Mouse (Mus musculus) neural tube, embryonic 11.5 days (tissue): ENCODE measurements around the gene Als2. TPM values are rescaled to one million over a fixed set of nuclear protein-coding genes. Genes with fewer than 3 reads are reported as not detected.

Experiments
- ATAC-seq: fragments of 200-750 bp; cut with Nextera tagmentation; 2 replicates; pipeline ENCODE4 v1.8.0; 2017; ENCODE audit warnings: moderate number of reproducible peaks, mild to moderate bottlenecking, moderate TSS enrichment, moderate library complexity; ENCODE audit not compliant: insufficient read depth, low FRiP score, low TSS enrichment
- DNase-seq: peaks from one replicate; pipeline ENCODE4 v3.0.0-alpha.2; 2015; ENCODE audit warnings: low spot score
- H3K27ac ChIP-seq: fragments of 300-500 bp; sonication (generic); 2 replicates; pipeline ENCODE4 v1.5.1; 2014; ENCODE audit warnings: low read depth, mild to moderate bottlenecking, low read length
- H3K27me3 ChIP-seq: fragments of 300-500 bp; sonication (generic); 2 replicates; pipeline ENCODE4 v1.6.1; 2014; ENCODE audit warnings: mild to moderate bottlenecking, low read length, mixed read lengths; ENCODE audit not compliant: control insufficient read depth, insufficient read depth
- H3K36me3 ChIP-seq: fragments of 300-500 bp; sonication (generic); 2 replicates; pipeline ENCODE4 v1.6.1; 2014; ENCODE audit warnings: mild to moderate bottlenecking, low read length, moderate library complexity, mixed read lengths; ENCODE audit not compliant: control insufficient read depth, insufficient read depth
- H3K4me1 ChIP-seq: fragments of 300-500 bp; sonication (generic); 2 replicates; pipeline ENCODE4 v1.6.1; 2014; ENCODE audit warnings: low read length, mixed read lengths; ENCODE audit not compliant: control insufficient read depth, insufficient read depth
- H3K4me2 ChIP-seq: fragments of 300-500 bp; sonication (generic); 2 replicates; pipeline ENCODE4 v1.6.1; 2014; ENCODE audit warnings: low read depth, mild to moderate bottlenecking, moderate library complexity
- H3K4me3 ChIP-seq: fragments of 300-500 bp; sonication (generic); 2 replicates; pipeline ENCODE4 v1.5.1; 2014; ENCODE audit warnings: low read depth, low read length
- H3K9ac ChIP-seq: fragments of 300-500 bp; sonication (generic); 2 replicates; pipeline ENCODE4 v1.6.1; 2014; ENCODE audit warnings: mild to moderate bottlenecking, low read length
- H3K9me3 ChIP-seq: fragments of 300-500 bp; sonication (generic); 2 replicates; pipeline ENCODE4 v1.6.1; 2016; ENCODE audit warnings: low read length; ENCODE audit not compliant: control insufficient read depth
- WGBS: fragments of 180-500 bp; shearing (Covaris S2); extraction: QIAGEN DNeasy Blood & Tissue Kit; methylation state at CpG from one replicate; pipeline ENCODE4 v1.1.7; 2014; 5-methylcytosine and 5-hydroxymethylcytosine counted together
- polyA plus RNA-seq: library from polyadenylated mRNA; unstranded; fragments of >200 nt; fragmentation: Nextera tagmentation; extraction: Ambion mirVana; gene quantifications from 2 replicates; pipeline ENCODE4 v1.2.1, GENCODE M21; 2014

Gene Als2
- polyA plus RNA-seq, 1 experiment from 2014 or later = 19.0 TPM

GRCm38 (mm10) chr1:59158498-59158897, 78.5 kb downstream of the Als2 start:
- Histone ChIP-seq H3K9me3 (no peaks in the 10 kb centered on the region), H3K27ac (no peak overlapping the region), H3K4me1 (no peaks in the 10 kb centered on the region), H3K4me3 (no peak overlapping the region), H3K4me2 (no peak overlapping the region), H3K27me3 (no peaks in the 10 kb centered on the region), H3K36me3 (no peaks in the 10 kb centered on the region), H3K9ac (no peak overlapping the region)
- WGBS = 89% methylated on average over 7 of the region's 7 CpGs
- ATAC-seq (no peak), DNase-seq (no peak)

- H3K9me3 ChIP-seq = no peaks in the 10 kb centered on the region
- ATAC-seq = no peak
- H3K9ac ChIP-seq = no peak overlapping the region
- no peak overlapping the region for H3K4me3 ChIP-seq
- H3K36me3 ChIP-seq = no peaks in the 10 kb centered on the region
- H3K27me3 ChIP-seq = no peaks in the 10 kb centered on the region
- H3K4me2 ChIP-seq = no peak overlapping the region
- no peak for DNase-seq
- no peak overlapping the region for H3K27ac ChIP-seq
- WGBS = 92% methylated on average over 4 of the region's 4 CpGs
- no peaks in the 10 kb centered on the region for H3K4me1 ChIP-seq
These were observed 79.2 kb downstream of the Als2 start for GRCm38 (mm10) chr1:59157846-59158245.

GRCm38 (mm10) chr1:59152346-59152745, 84.7 kb downstream of the Als2 start:
- DNase-seq (no peak), ATAC-seq (no peak)
- Histone ChIP-seq H3K27ac (no peak overlapping the region), H3K9ac (no peak overlapping the region), H3K4me1 (no peaks in the 10 kb centered on the region), H3K36me3 (no peaks in the 10 kb centered on the region), H3K27me3 (no peaks in the 10 kb centered on the region), H3K9me3 (no peaks in the 10 kb centered on the region), H3K4me3 (no peak overlapping the region), H3K4me2 (no peak overlapping the region)
- WGBS = 79% methylated on average over 4 of the region's 4 CpGs

- ATAC-seq (no peak), DNase-seq (no peak)
- Histone ChIP-seq H3K4me1 (no peaks in the 10 kb centered on the region), H3K27ac (no peak overlapping the region), H3K9me3 (no peaks in the 10 kb centered on the region), H3K4me3 (no peak overlapping the region), H3K36me3 (no peaks in the 10 kb centered on the region), H3K9ac (no peak overlapping the region), H3K4me2 (no peak overlapping the region), H3K27me3 (no peaks in the 10 kb centered on the region)
- 83% methylated on average over 5 of the region's 5 CpGs for whole genome bisulfite sequencing
These were observed 86.5 kb downstream of the Als2 start for GRCm38 (mm10) chr1:59150542-59150941.

GRCm38 (mm10) chr1:59144543-59144942, 92.5 kb downstream of the Als2 start:
- Histone ChIP-seq H3K4me2 (no peak overlapping the region), H3K4me1 (no peaks in the 10 kb centered on the region), H3K36me3 (no peaks in the 10 kb centered on the region), H3K9ac (no peak overlapping the region), H3K9me3 (no peaks in the 10 kb centered on the region), H3K27me3 (no peaks in the 10 kb centered on the region), H3K4me3 (no peak overlapping the region), H3K27ac (no peak overlapping the region)
- no peak for ATAC-seq
- 72% methylated on average over 10 of the region's 10 CpGs for WGBS
- no peak for DNase-seq

- Histone ChIP-seq H3K9me3 (no peaks in the 10 kb centered on the region), H3K36me3 (no peaks in the 10 kb centered on the region), H3K27ac (no peak overlapping the region), H3K4me2 (no peak overlapping the region), H3K27me3 (no peaks in the 10 kb centered on the region), H3K4me1 (no peaks in the 10 kb centered on the region), H3K9ac (no peak overlapping the region), H3K4me3 (no peak overlapping the region)
- ATAC-seq (no peak), DNase-seq (peak; percentile 67)
These were observed 94.2 kb downstream of the Als2 start for GRCm38 (mm10) chr1:59142809-59143208.

- DNase-seq (no peak), ATAC-seq (no peak)
- H3K4me1 ChIP-seq = no peaks in the 10 kb centered on the region
- no peak overlapping the region for H3K4me3 ChIP-seq
- H3K27ac ChIP-seq = no peak overlapping the region
- no peak overlapping the region for H3K4me2 ChIP-seq
- no peaks in the 10 kb centered on the region for H3K36me3 ChIP-seq
- H3K27me3 ChIP-seq = no peaks in the 10 kb centered on the region
- H3K9ac ChIP-seq = no peak overlapping the region
- WGBS = 81% methylated on average over 5 of the region's 5 CpGs
- no peaks in the 10 kb centered on the region for H3K9me3 ChIP-seq
These were observed 102.6 kb downstream of the Als2 start for GRCm38 (mm10) chr1:59134419-59134818.

GRCm38 (mm10) chr1:59128879-59129278, 108.2 kb downstream of the Als2 start:
- H3K4me2 ChIP-seq = no peak overlapping the region
- H3K4me3 ChIP-seq = no peak overlapping the region
- whole genome bisulfite sequencing = 68% methylated on average over 7 of the region's 7 CpGs
- no peaks in the 10 kb centered on the region for H3K36me3 ChIP-seq
- DNase-seq (no peak), ATAC-seq (no peak)
- H3K4me1 ChIP-seq = no peaks in the 10 kb centered on the region
- H3K27me3 ChIP-seq = no peaks in the 10 kb centered on the region
- H3K9ac ChIP-seq = no peak overlapping the region
- H3K9me3 ChIP-seq = no peaks in the 10 kb centered on the region
- H3K27ac ChIP-seq = no peak overlapping the region

GRCm38 (mm10) chr1:59125558-59125957, 111.5 kb downstream of the Als2 start:
- no peak overlapping the region for H3K9ac ChIP-seq
- H3K4me2 ChIP-seq = no peak overlapping the region
- no peaks in the 10 kb centered on the region for H3K9me3 ChIP-seq
- no peaks in the 10 kb centered on the region for H3K36me3 ChIP-seq
- H3K27me3 ChIP-seq = no peaks in the 10 kb centered on the region
- WGBS = 82% methylated on average over 5 of the region's 5 CpGs
- no peak overlapping the region for H3K4me3 ChIP-seq
- no peak overlapping the region for H3K27ac ChIP-seq
- H3K4me1 ChIP-seq = 0 out of 2 replicates have a peak, but pooled peaks cover under 1% of the 10 kb centered on the region
- no peak for DNase-seq
- no peak for ATAC-seq
